Mouse (Mus musculus) intestine, embryonic 15.5 days (tissue): ENCODE measurements at regions not wholly inside any gene's neighbourhood (a gene's known extent, or its start where the extent isn't known, plus 50 kb on each side); places are given as distances from the start of the nearest gene placed in this dataset.

Experiments
- ATAC-seq: fragments of 200-750 bp; cut with Nextera tagmentation; 2 replicates; pipeline ENCODE4 v1.8.0; 2017; ENCODE audit warnings: moderate TSS enrichment, moderate library complexity
- H3K27ac ChIP-seq: fragments of 300-500 bp; sonication (generic); 2 replicates; pipeline ENCODE4 v1.5.1; 2015; ENCODE audit warnings: mild to moderate bottlenecking, inconsistent platforms
- H3K27me3 ChIP-seq: fragments of 300-500 bp; sonication (generic); replicated peaks from 2 replicates; pipeline ENCODE4 v1.6.1; 2015; ENCODE audit warnings: inconsistent platforms
- H3K36me3 ChIP-seq: fragments of 300-500 bp; sonication (generic); 2 replicates; pipeline ENCODE4 v1.6.1; 2015; ENCODE audit warnings: inconsistent platforms
- H3K4me1 ChIP-seq: fragments of 300-500 bp; sonication (generic); replicated peaks from 2 replicates; pipeline ENCODE4 v1.6.1; 2015; ENCODE audit warnings: inconsistent platforms
- H3K4me2 ChIP-seq: fragments of 300-500 bp; sonication (generic); replicated peaks from 2 replicates; pipeline ENCODE4 v1.6.1; 2015; ENCODE audit warnings: mild to moderate bottlenecking, inconsistent platforms
- H3K4me3 ChIP-seq: fragments of 300-500 bp; sonication (generic); replicated peaks from 2 replicates; pipeline ENCODE4 v1.5.1; 2015; ENCODE audit warnings: inconsistent platforms
- H3K9ac ChIP-seq: fragments of 300-500 bp; sonication (generic); 2 replicates; pipeline ENCODE4 v1.6.1; 2015; ENCODE audit warnings: inconsistent platforms
- H3K9me3 ChIP-seq: fragments of 300-500 bp; sonication (generic); 2 replicates; pipeline ENCODE4 v1.6.1; 2016; ENCODE audit warnings: inconsistent platforms
- WGBS: fragments of 180-500 bp; shearing (Covaris S2); methylation state at CpG from one replicate; pipeline ENCODE4 v1.1.7; 2015; 5-methylcytosine and 5-hydroxymethylcytosine counted together

GRCm38 (mm10) chr7:96081676-96082075, 89.4 kb upstream of the Tenm4 start:
- no peak overlapping the region for H3K27ac ChIP-seq
- WGBS = 32% methylated on average over 4 of the region's 4 CpGs
- no peak overlapping the region for H3K4me2 ChIP-seq
- H3K9me3 ChIP-seq = no peaks in the 10 kb centered on the region
- no peaks in the 10 kb centered on the region for H3K27me3 ChIP-seq
- H3K4me1 ChIP-seq = no peaks in the 10 kb centered on the region
- no peaks in the 10 kb centered on the region for H3K36me3 ChIP-seq
- no peak overlapping the region for H3K9ac ChIP-seq
- ATAC-seq = no peak
- no peak overlapping the region for H3K4me3 ChIP-seq

- Histone ChIP-seq H3K9ac (no peak overlapping the region), H3K4me3 (no peak overlapping the region), H3K4me2 (no peak overlapping the region), H3K36me3 (no peaks in the 10 kb centered on the region), H3K4me1 (no peaks in the 10 kb centered on the region), H3K27me3 (no peaks in the 10 kb centered on the region), H3K9me3 (no peaks in the 10 kb centered on the region), H3K27ac (no peak overlapping the region)
- ATAC-seq = no peak
- 88% methylated on average over 4 of the region's 4 CpGs for WGBS
Measured at GRCm38 (mm10) chr7:96095185-96095584, 75.9 kb upstream of the Tenm4 start.

- H3K4me1 ChIP-seq = no peaks in the 10 kb centered on the region
- ATAC-seq = no peak
- H3K27me3 ChIP-seq = no peaks in the 10 kb centered on the region
- H3K36me3 ChIP-seq = no peaks in the 10 kb centered on the region
- H3K9me3 ChIP-seq = no peaks in the 10 kb centered on the region
- WGBS = 81% methylated on average over 3 of the region's 3 CpGs
- H3K4me2 ChIP-seq = no peak overlapping the region
- no peak overlapping the region for H3K4me3 ChIP-seq
- H3K27ac ChIP-seq = no peak overlapping the region
- no peak overlapping the region for H3K9ac ChIP-seq
Measured at GRCm38 (mm10) chr7:96095752-96096151, 75.3 kb upstream of the Tenm4 start.

GRCm38 (mm10) chr7:96098686-96099376, 72.2 kb upstream of the Tenm4 start:
- H3K36me3 ChIP-seq = no peaks in the 10 kb centered on the region
- H3K9me3 ChIP-seq = no peaks in the 10 kb centered on the region
- no peak overlapping the region for H3K4me3 ChIP-seq
- no peak overlapping the region for H3K4me2 ChIP-seq
- no peaks in the 10 kb centered on the region for H3K4me1 ChIP-seq
- H3K27me3 ChIP-seq = no peaks in the 10 kb centered on the region
- 65% methylated on average over 5 of the region's 5 CpGs for WGBS
- H3K9ac ChIP-seq = no peak overlapping the region
- ATAC-seq = no peak
- H3K27ac ChIP-seq = no peak overlapping the region

GRCm38 (mm10) chr7:96102727-96103126, 68.3 kb upstream of the Tenm4 start:
- no peaks in the 10 kb centered on the region for H3K9me3 ChIP-seq
- no peak overlapping the region for H3K4me2 ChIP-seq
- ATAC-seq = peak; percentile 47; the same call in 1 of the 2 replicates
- no peaks in the 10 kb centered on the region for H3K36me3 ChIP-seq
- H3K4me1 ChIP-seq = no peaks in the 10 kb centered on the region
- no peaks in the 10 kb centered on the region for H3K27me3 ChIP-seq
- 34% methylated on average over 6 of the region's 6 CpGs for WGBS
- no peak overlapping the region for H3K27ac ChIP-seq
- H3K9ac ChIP-seq = no peak overlapping the region
- no peak overlapping the region for H3K4me3 ChIP-seq

- no peak overlapping the region for H3K4me3 ChIP-seq
- H3K27me3 ChIP-seq = no peaks in the 10 kb centered on the region
- H3K4me2 ChIP-seq = no peak overlapping the region
- no peaks in the 10 kb centered on the region for H3K9me3 ChIP-seq
- H3K27ac ChIP-seq = no peak overlapping the region
- WGBS = 72% methylated on average over 2 of the region's 2 CpGs
- ATAC-seq = no peak
- H3K4me1 ChIP-seq = no peaks in the 10 kb centered on the region
- H3K9ac ChIP-seq = no peak overlapping the region
- H3K36me3 ChIP-seq = no peaks in the 10 kb centered on the region
Measured at GRCm38 (mm10) chr7:96108768-96109167, 62.3 kb upstream of the Tenm4 start.

- Histone ChIP-seq H3K27me3 (no peaks in the 10 kb centered on the region), H3K4me1 (no peaks in the 10 kb centered on the region), H3K36me3 (no peaks in the 10 kb centered on the region), H3K4me2 (no peak overlapping the region), H3K9ac (no peak overlapping the region), H3K4me3 (no peak overlapping the region), H3K9me3 (no peaks in the 10 kb centered on the region), H3K27ac (no peak overlapping the region)
- ATAC-seq = no peak
- WGBS = 81% methylated on average over 8 of the region's 8 CpGs
Measured at GRCm38 (mm10) chr7:96120142-96120541, 50.9 kb upstream of the Tenm4 start.
